Mouse (Mus musculus) myocyte (in vitro differentiated cells): ENCODE results near the gene Nmrk1.

Source experiments
- CEBPB ChIP-seq: IDR thresholded peaks from 2 replicates; pipeline ENCODE4 v1.6.1; 2011; ENCODE audit warnings: mild to moderate bottlenecking, moderate library complexity; ENCODE audit not compliant: poor library complexity, insufficient read depth, severe bottlenecking
- MAX ChIP-seq: IDR thresholded peaks from one replicate; pipeline ENCODE4 v1.6.1; 2011; ENCODE audit warnings: low read depth, mild to moderate bottlenecking, control low read depth
- MYOD1 ChIP-seq, 3 experiments: IDR thresholded peaks; one replicate each; pipeline ENCODE4 v1.6.1; 2011; ENCODE audit warnings: control low read depth in 2 of 3, low read depth in 2 of 3, mild to moderate bottlenecking in 2 of 3, moderate library complexity in 1 of 3; ENCODE audit not compliant: insufficient read length in 2 of 3, control insufficient read depth in 1 of 3
- MYOG ChIP-seq, 3 experiments: IDR thresholded peaks; one replicate each; pipeline ENCODE4 v1.6.1; 2011; ENCODE audit warnings: control low read depth in 2 of 3, low read depth in 2 of 3, mild to moderate bottlenecking in 2 of 3; ENCODE audit not compliant: insufficient read length in 2 of 3, control insufficient read depth in 1 of 3, insufficient read depth in 1 of 3
- POLR2A ChIP-seq: IDR thresholded peaks from one replicate; pipeline ENCODE4 v1.6.1; 2011; ENCODE audit warnings: low read depth, mild to moderate bottlenecking, control low read depth, moderate library complexity; ENCODE audit not compliant: insufficient read length
- POLR2AphosphoS2 ChIP-seq: IDR thresholded peaks from one replicate; pipeline ENCODE4 v1.6.1; 2011; ENCODE audit warnings: low read depth, control low read depth; ENCODE audit not compliant: insufficient read length
- USF1 ChIP-seq: IDR thresholded peaks from one replicate; pipeline ENCODE4 v1.6.1; 2011; ENCODE audit warnings: low read depth, mild to moderate bottlenecking, control low read depth, moderate library complexity

DNA sequence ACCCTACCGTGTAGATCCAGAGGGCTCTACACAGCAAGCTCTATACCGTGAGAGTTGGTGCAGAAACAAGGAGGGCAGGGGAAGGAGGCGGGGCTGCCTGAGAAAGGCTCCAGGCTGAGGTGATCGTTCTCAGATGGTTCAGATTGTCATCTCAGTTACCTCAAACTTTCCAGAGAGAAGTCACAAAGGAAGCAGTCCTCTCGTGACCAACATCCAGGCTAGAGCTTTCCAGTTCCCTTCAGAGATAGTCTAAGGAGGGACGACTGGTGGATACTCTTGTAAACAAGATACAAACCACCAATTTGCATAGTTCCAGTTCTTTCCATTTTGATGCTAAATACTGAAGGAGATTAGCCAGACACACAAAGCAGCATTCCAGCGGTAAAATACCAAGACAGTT is 23.8 kb upstream of the Nmrk1 start:
- no peak for TF ChIP-seq MYOD1 (IDR thresholded peaks at IDR 0.05; ENCODE audit: control insufficient read depth in 1 of 3, insufficient read length in 2 of 3, low read depth in 2 of 3)
- TF ChIP-seq POLR2A, result no peak
- TF ChIP-seq CEBPB, result no peak
- TF ChIP-seq MAX, result no peak
- TF ChIP-seq POLR2AphosphoS2, result no peak
- no peak for TF ChIP-seq MYOG (IDR thresholded peaks at IDR 0.05; ENCODE audit: control insufficient read depth in 1 of 3, insufficient read depth in 1 of 3, insufficient read length in 2 of 3, low read depth in 2 of 3)
- TF ChIP-seq USF1, result no peak
